Mouse (Mus musculus) ES-Bruce4 (cell line): ENCODE data around the gene Epha7.

Source experiments
- CTCF ChIP-seq: IDR thresholded peaks from one replicate; pipeline ENCODE4 v1.8.1; 2011; ENCODE audit warnings: low read depth, low read length
- POLR2A ChIP-seq: IDR thresholded peaks from one replicate; pipeline ENCODE4 v1.8.1; 2011; ENCODE audit warnings: low read length; ENCODE audit not compliant: insufficient read depth

- TF ChIP-seq CTCF, result no peak
- no peak for TF ChIP-seq POLR2A
Measured at GRCm38 (mm10) chr4:28920645-28921044, 107.7 kb downstream of the Epha7 start.
